9 mouse cellular contexts compared by ENCODE assay signal in the genomic region with DNA sequence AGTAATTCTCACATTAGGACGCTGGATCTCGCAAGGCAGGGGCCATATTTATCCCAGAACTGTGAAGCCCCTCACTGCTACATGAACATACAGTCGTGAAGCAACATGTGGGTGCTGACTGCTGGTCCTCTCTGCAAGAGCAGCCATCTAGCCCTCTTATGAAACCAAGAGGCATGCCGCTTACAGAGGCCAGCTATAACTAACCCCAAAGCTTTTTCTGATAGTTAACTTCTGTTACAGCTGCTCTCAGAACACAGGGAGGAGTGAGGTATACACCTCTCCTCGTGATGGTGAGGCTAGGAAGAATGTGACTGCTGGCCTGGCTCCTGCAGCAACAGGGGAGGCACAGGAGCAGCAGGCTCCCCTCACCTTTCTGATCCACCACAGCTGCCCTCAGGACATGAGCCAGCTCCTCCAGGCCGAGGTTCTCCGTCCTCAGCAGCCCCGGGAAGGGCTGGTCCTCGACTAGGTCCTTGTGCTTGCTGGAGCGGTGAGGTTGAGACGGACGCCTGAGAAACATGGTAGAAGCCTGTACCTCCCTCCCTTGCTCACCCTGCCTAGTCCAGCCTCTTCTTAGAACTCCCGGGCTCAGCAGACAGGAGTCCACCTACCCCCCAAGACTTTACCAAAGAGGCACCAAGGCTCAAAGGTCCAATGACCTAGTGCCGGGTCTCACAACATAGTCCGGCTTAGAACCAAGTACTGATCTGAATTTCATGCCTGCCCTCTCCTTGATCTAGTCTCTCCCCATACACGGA. TPM values are rescaled to one million over a fixed set of nuclear protein-coding genes. Genes with fewer than 3 reads are reported as not detected.
DNase-seq lines count a peak whose midpoint lies in the region; ATAC-seq and TF ChIP-seq lines count a peak whose summit lies in the region.
"Had no signal": no experiment of that assay in that cellular context is flagged by ENCODE, and none has a peak within 500 bp of the region (broad histone marks: within the 10 kb centered on the region; RNA-seq: fewer than 3 reads in every experiment).

No protein-coding gene starts in this region.

- H3K9me3 ChIP-seq in heart, embryonic 13.5 days, result no peaks in the 10 kb centered on the region
- no peaks in the 10 kb centered on the region for H3K9me3 ChIP-seq in hindbrain, embryonic 10.5 days
- no peaks in the 10 kb centered on the region for H3K9me3 ChIP-seq in liver, embryonic 16.5 days (replicated peaks; ENCODE audit: control insufficient read depth, low read length)

- peaks cover 15% of the 10 kb centered on the region for H3K4me1 ChIP-seq in heart, embryonic 13.5 days
- peaks cover 5% of the 10 kb centered on the region; the same call in 1 of the 2 replicates for H3K4me1 ChIP-seq in bone marrow macrophage, adult 2 months (ENCODE audit: control insufficient read depth, insufficient read depth, low read length)
- H3K4me1 ChIP-seq in hindbrain, embryonic 10.5 days (replicated peaks), result peaks cover 25% of the 10 kb centered on the region
- H3K4me1 ChIP-seq in liver, embryonic 16.5 days (ENCODE audit: control insufficient read depth, low read depth, low read length), result peaks cover 16% of the 10 kb centered on the region

- TF ChIP-seq POLR2A in bone marrow macrophage, adult 2 months (IDR thresholded peaks at IDR 0.05; ENCODE audit: borderline replicate concordance, low read depth, low read length), result no peak

- ATAC-seq in heart, embryonic 13.5 days (ENCODE audit: extremely low read depth, insufficient number of reproducible peaks, low FRiP score, low TSS enrichment), result 0 out of 2 replicates have a peak, but pooled peaks have one; percentile 11
- peak; percentile 33 for ATAC-seq in CD4-positive, CD25-positive, alpha-beta regulatory T cell, adult 4 months
- ATAC-seq in liver, embryonic 16.5 days (ENCODE audit: low read depth), result peak; percentile 33

- no peaks in the 10 kb centered on the region for H3K27me3 ChIP-seq in heart, embryonic 13.5 days (replicated peaks)
- no peaks in the 10 kb centered on the region for H3K27me3 ChIP-seq in hindbrain, embryonic 10.5 days (ENCODE audit: insufficient read depth, poor library complexity, severe bottlenecking)
- H3K27me3 ChIP-seq in liver, embryonic 16.5 days (ENCODE audit: control insufficient read depth, insufficient read depth, low read depth, low read length), result no peaks in the 10 kb centered on the region

- WGBS in heart, embryonic 13.5 days, result 11% methylated on average over 16 of the region's 16 CpGs
- 18% methylated on average over 16 of the region's 16 CpGs for WGBS in hindbrain, embryonic 10.5 days
- 9% methylated on average over 16 of the region's 16 CpGs for WGBS in liver, embryonic 16.5 days (ENCODE audit: insufficient replicate concordance)

- peak overlapping the region; percentile 29 for H3K27ac ChIP-seq in heart, embryonic 13.5 days (replicated peaks)
- H3K27ac ChIP-seq in bone marrow macrophage, adult 2 months (ENCODE audit: insufficient read depth, low read depth, low read length), result no peak overlapping the region
- H3K27ac ChIP-seq in hindbrain, embryonic 10.5 days, result peak overlapping the region; percentile 88
- peak overlapping the region; percentile 46 for H3K27ac ChIP-seq in liver, embryonic 16.5 days (ENCODE audit: low read length)

- peak overlapping the region; percentile 77 for H3K4me2 ChIP-seq in heart, embryonic 13.5 days
- H3K4me2 ChIP-seq in liver, embryonic 16.5 days (ENCODE audit: low read depth, low read length), result peak overlapping the region; percentile 94

- TF ChIP-seq CTCF in bone marrow macrophage, adult 2 months (IDR thresholded peaks at IDR 0.05; ENCODE audit: low read depth, low read length), result no peak

- H3K4me3 ChIP-seq in heart, embryonic 13.5 days, result peak overlapping the region; percentile 74
- peak overlapping the region; percentile 70 for H3K4me3 ChIP-seq in bone marrow macrophage, adult 2 months (ENCODE audit: insufficient read depth, low read length)
- H3K4me3 ChIP-seq in hindbrain, embryonic 10.5 days, result peak overlapping the region; percentile 71
- H3K4me3 ChIP-seq in liver, embryonic 16.5 days (ENCODE audit: low read depth, low read length), result peak overlapping the region; percentile 77

- H3K9ac ChIP-seq in heart, embryonic 13.5 days, result peak overlapping the region; percentile 88
- peak overlapping the region; percentile 83 for H3K9ac ChIP-seq in liver, embryonic 16.5 days (ENCODE audit: low read depth, low read length)

- no peak for DNase-seq in heart, adult 18-20 months
- DNase-seq in hindbrain, embryonic 10.5 days (ENCODE audit: low spot score), result no peak
- peak; percentile 45 for DNase-seq in thymus, postnatal 14 days
- DNase-seq in left cerebral cortex, adult 9 months (ENCODE audit: low spot score in 2 of 2), result no peak

- peaks cover 24% of the 10 kb centered on the region for H3K36me3 ChIP-seq in heart, embryonic 13.5 days
- peaks cover 30% of the 10 kb centered on the region for H3K36me3 ChIP-seq in hindbrain, embryonic 10.5 days
- H3K36me3 ChIP-seq in liver, embryonic 16.5 days (ENCODE audit: control insufficient read depth, insufficient read depth), result no peaks in the 10 kb centered on the region

RNA-seq across cellular contexts. Expression of gene Rpusd3, which starts 0.5 kb away (rescaled TPM):
- 13.6 and 17.9 TPM in 2 replicates for polyA plus RNA-seq in heart, embryonic 13.5 days (2015; fragmentation: Nextera tagmentation; extraction: Ambion mirVana)
- 10 to 100 TPM; 11.3 to 13.0 TPM for total RNA-seq in heart, adult 18-20 months (2021)
- polyA plus RNA-seq in CD4-positive, CD25-positive, alpha-beta regulatory T cell, adult 4 months (2017; shearing (Covaris generic)), result 10 to 100 TPM in 1 of 2 experiments, 1 to 10 TPM in 1; 9.8 to 10.2 TPM
- polyA plus RNA-seq in bone marrow macrophage, adult 2 months (2012; ENCODE audit: insufficient read depth, insufficient read length, missing spikeins), result 4.6 and 6.5 TPM in 2 replicates
- 34.9 and 36.3 TPM in 2 replicates for polyA plus RNA-seq in hindbrain, embryonic 10.5 days (2016; fragmentation: Nextera tagmentation; extraction: Ambion mirVana)
- polyA plus RNA-seq in liver, embryonic 16.5 days (2015; fragmentation: Nextera tagmentation; extraction: Ambion mirVana), result 11.8 and 12.1 TPM in 2 replicates

RNA-seq across cellular contexts. Expression of gene Cidec, which starts 16.9 kb away (rescaled TPM):
- polyA plus RNA-seq in heart, embryonic 13.5 days (2015; fragmentation: Nextera tagmentation; extraction: Ambion mirVana), result not detected in 2 replicates
- total RNA-seq in heart, adult 18-20 months (2021), result 10 to 100 TPM in 1 of 2 experiments, 1 to 10 TPM in 1; 6.7 to 53.2 TPM
- polyA plus RNA-seq in CD4-positive, CD25-positive, alpha-beta regulatory T cell, adult 4 months (2017; shearing (Covaris generic)), result not detected
- 0.32 TPM in 1 of 2 replicates, not detected in the other for polyA plus RNA-seq in bone marrow macrophage, adult 2 months (2012; ENCODE audit: insufficient read depth, insufficient read length, missing spikeins)
- polyA plus RNA-seq in hindbrain, embryonic 10.5 days (2016; fragmentation: Nextera tagmentation; extraction: Ambion mirVana), result not detected in 2 replicates
- polyA plus RNA-seq in liver, embryonic 16.5 days (2015; fragmentation: Nextera tagmentation; extraction: Ambion mirVana), result 0.14 and 0.40 TPM in 2 replicates
- total RNA-seq: neutrophil, adult 5-6 weeks had no signal

RNA-seq across cellular contexts. Expression of gene Jagn1, which starts 23.7 kb away (rescaled TPM):
- 59.5 and 67.6 TPM in 2 replicates for polyA plus RNA-seq in heart, embryonic 13.5 days (2015; fragmentation: Nextera tagmentation; extraction: Ambion mirVana)
- total RNA-seq in heart, adult 18-20 months (2021), result 10 to 100 TPM; 20.8 to 22.8 TPM
- polyA plus RNA-seq in CD4-positive, CD25-positive, alpha-beta regulatory T cell, adult 4 months (2017; shearing (Covaris generic)), result 10 to 100 TPM; 54.9 to 66.3 TPM
- 28.4 and 31.5 TPM in 2 replicates for polyA plus RNA-seq in bone marrow macrophage, adult 2 months (2012; ENCODE audit: insufficient read depth, insufficient read length, missing spikeins)
- 86.5 and 87.9 TPM in 2 replicates for polyA plus RNA-seq in hindbrain, embryonic 10.5 days (2016; fragmentation: Nextera tagmentation; extraction: Ambion mirVana)
- polyA plus RNA-seq in liver, embryonic 16.5 days (2015; fragmentation: Nextera tagmentation; extraction: Ambion mirVana), result 30.1 and 30.9 TPM in 2 replicates

RNA-seq across cellular contexts. Expression of gene Ttll3, which starts 29.6 kb away (rescaled TPM):
- 1.7 and 2.0 TPM in 2 replicates for polyA plus RNA-seq in heart, embryonic 13.5 days (2015; fragmentation: Nextera tagmentation; extraction: Ambion mirVana)
- total RNA-seq in heart, adult 18-20 months (2021), result 1 to 10 TPM in 1 of 2 experiments, under 1 TPM in 1; 0.77 to 1.3 TPM
- polyA plus RNA-seq in CD4-positive, CD25-positive, alpha-beta regulatory T cell, adult 4 months (2017; shearing (Covaris generic)), result 10 to 100 TPM; 22.7 to 24.0 TPM
- 12.2 and 12.5 TPM in 2 replicates for polyA plus RNA-seq in bone marrow macrophage, adult 2 months (2012; ENCODE audit: insufficient read depth, insufficient read length, missing spikeins)
- polyA plus RNA-seq in hindbrain, embryonic 10.5 days (2016; fragmentation: Nextera tagmentation; extraction: Ambion mirVana), result 5.3 and 7.4 TPM in 2 replicates
- 0.90 and 1.3 TPM in 2 replicates for polyA plus RNA-seq in liver, embryonic 16.5 days (2015; fragmentation: Nextera tagmentation; extraction: Ambion mirVana)

RNA-seq across cellular contexts. Expression of gene Il17re, which starts 39.7 kb away (rescaled TPM):
- 1.1 and 1.2 TPM in 2 replicates for polyA plus RNA-seq in heart, embryonic 13.5 days (2015; fragmentation: Nextera tagmentation; extraction: Ambion mirVana)
- total RNA-seq in heart, adult 18-20 months (2021), result 1 to 10 TPM in 1 of 2 experiments, under 1 TPM in 1; 0.69 to 1.2 TPM
- polyA plus RNA-seq in CD4-positive, CD25-positive, alpha-beta regulatory T cell, adult 4 months (2017; shearing (Covaris generic)), result 1 to 10 TPM in 1 of 2 experiments, not detected in 1; 1.2 TPM
- polyA plus RNA-seq in bone marrow macrophage, adult 2 months (2012; ENCODE audit: insufficient read depth, insufficient read length, missing spikeins), result 0.47 TPM in 1 of 2 replicates, not detected in the other
- polyA plus RNA-seq in hindbrain, embryonic 10.5 days (2016; fragmentation: Nextera tagmentation; extraction: Ambion mirVana), result 1.7 and 2.2 TPM in 2 replicates
- polyA plus RNA-seq in liver, embryonic 16.5 days (2015; fragmentation: Nextera tagmentation; extraction: Ambion mirVana), result 0.19 and 0.33 TPM in 2 replicates
